In genomic region chr3:96684822-96685156, GRCm38 (mm10) we compare ENCODE assay signal across 8 mouse cellular contexts. TPM values are rescaled to one million over a fixed set of nuclear protein-coding genes. Genes with fewer than 3 reads are reported as not detected.
A peak's percentile ranks its signal among the peaks of the same experiment; 100 is the strongest.
DNase-seq lines count a peak whose midpoint lies in the region; ATAC-seq and TF ChIP-seq lines count a peak whose summit lies in the region.

No protein-coding gene starts in this region.

- no peak for TF ChIP-seq CTCF in lung, embryonic 14.5 days (IDR thresholded peaks at IDR 0.05; ENCODE audit: low read depth)
- TF ChIP-seq CTCF in small intestine, adult 2 months (IDR thresholded peaks at IDR 0.05; ENCODE audit: extremely low read depth, insufficient read length, insufficient replicate concordance, low read depth, low read length), result no peak

- no peaks in the 10 kb centered on the region for H3K4me1 ChIP-seq in lung, embryonic 14.5 days (ENCODE audit: insufficient read depth)
- H3K4me1 ChIP-seq in limb, embryonic 11.5 days (ENCODE audit: control insufficient read depth, insufficient read depth, low read length), result no peaks in the 10 kb centered on the region
- H3K4me1 ChIP-seq in small intestine, adult 2 months (ENCODE audit: control insufficient read depth, insufficient read depth, insufficient read length, low read length), result peaks cover 3% of the 10 kb centered on the region; the same call in 1 of the 2 replicates

- peak overlapping the region; percentile 24 for H3K4me3 ChIP-seq in lung, embryonic 14.5 days (ENCODE audit: low read depth, low read length)
- H3K4me3 ChIP-seq in limb, embryonic 11.5 days (ENCODE audit: low read depth, low read length), result peak overlapping the region; percentile 23
- H3K4me3 ChIP-seq in small intestine, adult 2 months (ENCODE audit: low read depth, low read length), result peak overlapping the region; percentile 33

- peaks cover 14% of the 10 kb centered on the region for H3K27me3 ChIP-seq in lung, embryonic 14.5 days (ENCODE audit: insufficient read depth, low read length)
- H3K27me3 ChIP-seq in limb, embryonic 11.5 days (ENCODE audit: control insufficient read depth, insufficient read depth, low read length), result peaks cover 24% of the 10 kb centered on the region
- H3K27me3 ChIP-seq in small intestine, adult 2 months (ENCODE audit: control insufficient read depth, insufficient read depth, low read length), result peaks cover 16% of the 10 kb centered on the region

- TF ChIP-seq POLR2A in small intestine, adult 2 months (IDR thresholded peaks at IDR 0.05; ENCODE audit: low read depth, low read length), result no peak

- peak overlapping the region; percentile 17; the same call in 1 of the 2 replicates for H3K9ac ChIP-seq in lung, embryonic 14.5 days
- H3K9ac ChIP-seq in limb, embryonic 11.5 days (ENCODE audit: low read length), result peak overlapping the region; percentile 50; the same call in 1 of the 2 replicates

- H3K9me3 ChIP-seq in lung, embryonic 14.5 days (ENCODE audit: low read depth, low read length), result no peaks in the 10 kb centered on the region
- H3K9me3 ChIP-seq in limb, embryonic 11.5 days (ENCODE audit: control insufficient read depth, low read length), result no peaks in the 10 kb centered on the region

- DNase-seq in adrenal gland, adult 2 months, result peak; percentile 34
- DNase-seq in adrenal gland, postnatal 25 days, result no peak
- DNase-seq in lung, embryonic 14.5 days, result peak; percentile 47
- DNase-seq in lung, postnatal 4 days, result no peak
- peak; percentile 51 for DNase-seq in limb, embryonic 11.5 days (ENCODE audit: low spot score)
- DNase-seq in layer of hippocampus, adult 8-10 months (ENCODE audit: low spot score in 2 of 2), result no peak
- DNase-seq in retina, embryonic 14.5 days (ENCODE audit: low spot score), result no peak

- H3K27ac ChIP-seq in lung, embryonic 14.5 days (ENCODE audit: low read depth), result no peak overlapping the region
- H3K27ac ChIP-seq in limb, embryonic 11.5 days (replicated peaks; ENCODE audit: low read depth, low read length), result no peak overlapping the region
- no peak overlapping the region for H3K27ac ChIP-seq in small intestine, adult 2 months (ENCODE audit: insufficient read depth, low read depth, low read length)

- WGBS in lung, embryonic 14.5 days, result 12% methylated on average over 28 of the region's 28 CpGs
- 29% methylated on average over 28 of the region's 28 CpGs for WGBS in limb, embryonic 11.5 days
- WGBS in small intestine, adult 2 months, result 12% methylated on average over 28 of the region's 28 CpGs

- H3K36me3 ChIP-seq in lung, embryonic 14.5 days (ENCODE audit: insufficient read depth), result no peaks in the 10 kb centered on the region
- no peaks in the 10 kb centered on the region for H3K36me3 ChIP-seq in limb, embryonic 11.5 days (ENCODE audit: control insufficient read depth, insufficient read depth, low read length)
- no peaks in the 10 kb centered on the region for H3K36me3 ChIP-seq in small intestine, adult 2 months (ENCODE audit: control insufficient read depth, insufficient read depth, low read length)

- ATAC-seq in lung, embryonic 14.5 days (ENCODE audit: insufficient read depth), result no peak
- ATAC-seq in limb, embryonic 11.5 days (ENCODE audit: insufficient number of reproducible peaks, low FRiP score, low TSS enrichment, low read depth), result no peak

- H3K4me2 ChIP-seq in lung, embryonic 14.5 days, result peak overlapping the region; percentile 56
- peak overlapping the region; percentile 50 for H3K4me2 ChIP-seq in limb, embryonic 11.5 days (ENCODE audit: low read depth, severe bottlenecking)

RNA-seq across cellular contexts. Expression of gene Pias3, which starts 11.4 kb away (rescaled TPM):
- 10 to 100 TPM; 20.3 to 24.5 TPM for total RNA-seq in adrenal gland, adult 2 months (2021)
- 38.9 and 43.9 TPM in 2 replicates for polyA plus RNA-seq in adrenal gland, adult 2 months (2012; rRNA removed)
- total RNA-seq in adrenal gland, postnatal 25 days (2021), result 27.6 and 33.1 TPM in 2 replicates
- polyA plus RNA-seq in lung, embryonic 14.5 days (2014; fragmentation: Nextera tagmentation; extraction: Ambion mirVana), result 44.0 and 49.1 TPM in 2 replicates
- 41.4 and 42.8 TPM in 2 replicates for polyA plus RNA-seq in limb, embryonic 11.5 days (2014; fragmentation: Nextera tagmentation; extraction: Ambion mirVana)
- polyA plus RNA-seq in small intestine, adult 2 months (2012; rRNA removed), result 10.1 and 17.9 TPM in 2 replicates
- 10 to 100 TPM; 30.3 to 37.7 (median 34.3) TPM for total RNA-seq in layer of hippocampus, adult 8-10 months (2022)

RNA-seq across cellular contexts. Expression of gene Ankrd35, which starts 14.9 kb away (rescaled TPM):
- 1 to 10 TPM; 3.0 to 4.6 TPM for total RNA-seq in adrenal gland, adult 2 months (2021)
- polyA plus RNA-seq in adrenal gland, adult 2 months (2012; rRNA removed), result 1.5 and 3.3 TPM in 2 replicates
- total RNA-seq in adrenal gland, postnatal 25 days (2021), result 2.3 and 3.2 TPM in 2 replicates
- polyA plus RNA-seq in lung, embryonic 14.5 days (2014; fragmentation: Nextera tagmentation; extraction: Ambion mirVana), result 0.12 and 0.15 TPM in 2 replicates
- 0.31 and 0.45 TPM in 2 replicates for polyA plus RNA-seq in limb, embryonic 11.5 days (2014; fragmentation: Nextera tagmentation; extraction: Ambion mirVana)
- polyA plus RNA-seq in small intestine, adult 2 months (2012; rRNA removed), result 0.74 and 1.8 TPM in 2 replicates
- total RNA-seq in layer of hippocampus, adult 8-10 months (2022), result 1 to 10 TPM; 5.9 to 8.7 (median 6.7) TPM

RNA-seq across cellular contexts. Expression of gene Nudt17, which starts 23.6 kb away (rescaled TPM):
- total RNA-seq in adrenal gland, adult 2 months (2021), result 1 to 10 TPM in 1 of 2 experiments, under 1 TPM in 1; 0.95 to 1.1 TPM
- polyA plus RNA-seq in adrenal gland, adult 2 months (2012; rRNA removed), result 2.3 and 2.5 TPM in 2 replicates
- total RNA-seq in adrenal gland, postnatal 25 days (2021), result 0.67 TPM in 1 of 2 replicates, not detected in the other
- 7.1 and 8.2 TPM in 2 replicates for polyA plus RNA-seq in lung, embryonic 14.5 days (2014; fragmentation: Nextera tagmentation; extraction: Ambion mirVana)
- 8.9 and 10.8 TPM in 2 replicates for polyA plus RNA-seq in limb, embryonic 11.5 days (2014; fragmentation: Nextera tagmentation; extraction: Ambion mirVana)
- 0.70 and 1.2 TPM in 2 replicates for polyA plus RNA-seq in small intestine, adult 2 months (2012; rRNA removed)
- total RNA-seq in layer of hippocampus, adult 8-10 months (2022), result 10 to 100 TPM; 12.6 to 18.6 (median 14.5) TPM

RNA-seq across cellular contexts. Expression of gene Itga10, which starts 39.4 kb away (rescaled TPM):
- total RNA-seq in adrenal gland, adult 2 months (2021), result 1 to 10 TPM; 1.3 to 1.9 TPM
- polyA plus RNA-seq in adrenal gland, adult 2 months (2012; rRNA removed), result 1.3 and 1.6 TPM in 2 replicates
- total RNA-seq in adrenal gland, postnatal 25 days (2021), result 1.9 and 2.0 TPM in 2 replicates
- 0.70 and 1.2 TPM in 2 replicates for polyA plus RNA-seq in lung, embryonic 14.5 days (2014; fragmentation: Nextera tagmentation; extraction: Ambion mirVana)
- polyA plus RNA-seq in limb, embryonic 11.5 days (2014; fragmentation: Nextera tagmentation; extraction: Ambion mirVana), result 0.92 and 0.96 TPM in 2 replicates
- polyA plus RNA-seq in small intestine, adult 2 months (2012; rRNA removed), result 0.49 and 0.53 TPM in 2 replicates
- 1 to 10 TPM; 1.5 to 4.0 (median 3.2) TPM for total RNA-seq in layer of hippocampus, adult 8-10 months (2022)

RNA-seq across cellular contexts. Expression of gene Polr3c, which starts 42.6 kb away (rescaled TPM):
- total RNA-seq in adrenal gland, adult 2 months (2021), result 10 to 100 TPM; 28.9 to 32.8 TPM
- 14.1 and 19.9 TPM in 2 replicates for polyA plus RNA-seq in adrenal gland, adult 2 months (2012; rRNA removed)
- total RNA-seq in adrenal gland, postnatal 25 days (2021), result 27.5 and 32.4 TPM in 2 replicates
- polyA plus RNA-seq in lung, embryonic 14.5 days (2014; fragmentation: Nextera tagmentation; extraction: Ambion mirVana), result 33.7 and 34.2 TPM in 2 replicates
- 38.1 and 42.8 TPM in 2 replicates for polyA plus RNA-seq in limb, embryonic 11.5 days (2014; fragmentation: Nextera tagmentation; extraction: Ambion mirVana)
- 20.0 and 47.6 TPM in 2 replicates for polyA plus RNA-seq in small intestine, adult 2 months (2012; rRNA removed)
- 10 to 100 TPM; 23.0 to 25.4 (median 25.0) TPM for total RNA-seq in layer of hippocampus, adult 8-10 months (2022)

Comparison
In these comparisons a context has a peak if more than half of its experiments do, and no peak if none do; other contexts are left out.
1. DNase-seq: peak in adrenal gland, adult 2 months (single experiment), lung, embryonic 14.5 days (single experiment) and limb, embryonic 11.5 days (single experiment); none in adrenal gland, postnatal 25 days (single experiment), lung, postnatal 4 days (0 of 2), layer of hippocampus, adult 8-10 months (0 of 2) and retina, embryonic 14.5 days (single experiment).
2. Peak in every context shown above with its lines, with median percentiles within 50 percentile points of each other: H3K4me3 ChIP-seq.